ENCODE assay signal across 8 mouse cellular contexts in genomic region chr1:67397757-67398446, GRCm38 (mm10).
A peak's percentile ranks its signal among the peaks of the same experiment; 100 is the strongest.
DNase-seq lines count a peak whose midpoint lies in the region; ATAC-seq lines count a peak whose summit lies in the region.

No protein-coding gene starts in this region.

- H3K4me3 ChIP-seq in hindbrain, embryonic 14.5 days (replicated peaks; ENCODE audit: low read length): no peak overlapping the region
- H3K4me3 ChIP-seq in hindbrain, embryonic 10.5 days: no peak overlapping the region
- H3K4me3 ChIP-seq in limb, embryonic 13.5 days: no peak overlapping the region

- no peak overlapping the region for H3K9ac ChIP-seq in hindbrain, embryonic 14.5 days
- H3K9ac ChIP-seq in limb, embryonic 13.5 days: no peak overlapping the region

- H3K27ac ChIP-seq in hindbrain, embryonic 14.5 days: no peak overlapping the region
- H3K27ac ChIP-seq in hindbrain, embryonic 10.5 days: no peak overlapping the region
- H3K27ac ChIP-seq in limb, embryonic 13.5 days: no peak overlapping the region

- 0 out of 2 replicates have a peak, but pooled peaks have one; percentile 43 for ATAC-seq in hindbrain, embryonic 14.5 days (ENCODE audit: low FRiP score)
- peak; percentile 44; the same call in 1 of the 2 replicates for ATAC-seq in limb, embryonic 13.5 days (ENCODE audit: low FRiP score, low read depth)

- DNase-seq in hindbrain, embryonic 14.5 days (ENCODE audit: low spot score): peak; percentile 28
- no peak for DNase-seq in hindbrain, embryonic 10.5 days (ENCODE audit: low spot score)
- peak; percentile 22 for DNase-seq in brain, embryonic 18.5 days (ENCODE audit: low read depth, low spot score)
- DNase-seq in fibroblast of lung, adult 2 months (ENCODE audit: low read depth): peak; percentile 91
- DNase-seq in c-Kit-positive CD71-positive TER-119-positive erythroid progenitor cells, embryonic 14.5 days (ENCODE audit: low spot score): no peak
- no peak for DNase-seq in thymus, postnatal 4 days
- no peak for DNase-seq in urinary bladder, postnatal 4 days (ENCODE audit: low spot score in 2 of 2)

- H3K36me3 ChIP-seq in hindbrain, embryonic 14.5 days (replicated peaks; ENCODE audit: control insufficient read depth, insufficient read depth): no peaks in the 10 kb centered on the region
- H3K36me3 ChIP-seq in hindbrain, embryonic 10.5 days: no peaks in the 10 kb centered on the region
- no peaks in the 10 kb centered on the region for H3K36me3 ChIP-seq in limb, embryonic 13.5 days

- H3K27me3 ChIP-seq in hindbrain, embryonic 14.5 days (ENCODE audit: control insufficient read depth, insufficient read depth, low read length): no peaks in the 10 kb centered on the region
- no peaks in the 10 kb centered on the region for H3K27me3 ChIP-seq in hindbrain, embryonic 10.5 days (ENCODE audit: insufficient read depth, poor library complexity, severe bottlenecking)
- no peaks in the 10 kb centered on the region for H3K27me3 ChIP-seq in limb, embryonic 13.5 days

- 75% methylated on average over 10 of the region's 10 CpGs for WGBS in hindbrain, embryonic 14.5 days
- WGBS in hindbrain, embryonic 10.5 days: 77% methylated on average over 10 of the region's 10 CpGs
- 69% methylated on average over 10 of the region's 10 CpGs for WGBS in limb, embryonic 13.5 days

- no peaks in the 10 kb centered on the region for H3K9me3 ChIP-seq in hindbrain, embryonic 14.5 days (ENCODE audit: control insufficient read depth, low read length)
- H3K9me3 ChIP-seq in hindbrain, embryonic 10.5 days: no peaks in the 10 kb centered on the region
- H3K9me3 ChIP-seq in limb, embryonic 13.5 days: no peaks in the 10 kb centered on the region

- H3K4me2 ChIP-seq in hindbrain, embryonic 14.5 days (replicated peaks): no peak overlapping the region
- H3K4me2 ChIP-seq in limb, embryonic 13.5 days (replicated peaks): no peak overlapping the region

- no peaks in the 10 kb centered on the region for H3K4me1 ChIP-seq in hindbrain, embryonic 14.5 days (replicated peaks; ENCODE audit: control insufficient read depth, insufficient read depth, low read length)
- no peaks in the 10 kb centered on the region for H3K4me1 ChIP-seq in hindbrain, embryonic 10.5 days (replicated peaks)
- H3K4me1 ChIP-seq in limb, embryonic 13.5 days: no peaks in the 10 kb centered on the region

Comparison
In these comparisons a context has a peak if more than half of its experiments do, and no peak if none do; other contexts are left out.
1. DNase-seq: peak in hindbrain, embryonic 14.5 days (single experiment), brain, embryonic 18.5 days (single experiment) and fibroblast of lung, adult 2 months (single experiment); none in hindbrain, embryonic 10.5 days (single experiment), c-Kit-positive CD71-positive TER-119-positive erythroid progenitor cells, embryonic 14.5 days (single experiment), thymus, postnatal 4 days (single experiment) and urinary bladder, postnatal 4 days (0 of 2).